Mouse (Mus musculus): ENCODE data around the gene Gm6710. TPM values are rescaled to one million over a fixed set of nuclear protein-coding genes. Genes with fewer than 3 reads are reported as not detected.

Gm6710 gene
- total RNA-seq (2015) (12.9 and 19.7 TPM in 2 replicates), total RNA-seq (2017) (10.1 and 10.2 TPM in 2 replicates)

GRCm38 (mm10) chr2:175869024-175869423 lies at the start of gene Gm6710:
Gene Gm6710, plus strand, starts transcription at chr2:175869219.
- peak; percentile 68 for ATAC-seq (replicated peaks; ENCODE audit: poor library complexity)

Other genes starting within 250 kb of the Gm6710 start
- gene Gm11007, start 225.2 kb upstream of the Gm6710 start, total RNA-seq (2015): not detected in 2 replicates
- gene Gm11007, start 225.2 kb upstream of the Gm6710 start, total RNA-seq (2017): 0.04 and 34.4 TPM in 2 replicates
- gene Zfp969, start 165.6 kb upstream of the Gm6710 start, total RNA-seq (2015): 12.8 and 20.9 TPM in 2 replicates
- gene Zfp969, start 165.6 kb upstream of the Gm6710 start, total RNA-seq (2017): 7.1 TPM in 1 of 2 replicates, not detected in the other
- gene Gm2007, start 127.7 kb upstream of the Gm6710 start, total RNA-seq (2015): not detected in 2 replicates
- gene Gm2007, start 127.7 kb upstream of the Gm6710 start, total RNA-seq (2017): 0.04 and 34.4 TPM in 2 replicates
- 4.8 and 15.4 TPM in 2 replicates for gene Gm14288, start 68.1 kb upstream of the Gm6710 start, total RNA-seq (2015)
- gene Gm14288, start 68.1 kb upstream of the Gm6710 start, total RNA-seq (2017): 8.4 and 13.7 TPM in 2 replicates
- 9.0 and 10.7 TPM in 2 replicates for gene Zfp966, start 61.9 kb downstream of the Gm6710 start, total RNA-seq (2015)
- 11.2 and 18.0 TPM in 2 replicates for gene Zfp966, start 61.9 kb downstream of the Gm6710 start, total RNA-seq (2017)
- gene Gm2026, start 96.1 kb downstream of the Gm6710 start, total RNA-seq (2015): 11.3 and 18.1 TPM in 2 replicates
- 2.1 and 8.1 TPM in 2 replicates for gene Gm2026, start 96.1 kb downstream of the Gm6710 start, total RNA-seq (2017)

Data from megakaryocyte progenitor cell, adult 5-6 weeks (primary cell).